Mouse (Mus musculus) erythroblast, adult 5-6 weeks (primary cell): ENCODE results near the gene Hs1bp3. TPM values are rescaled to one million over a fixed set of nuclear protein-coding genes. Genes with fewer than 3 reads are reported as not detected.

Source experiments
- ATAC-seq: replicated peaks from 2 replicates; pipeline ENCODE4 v1.8.0; 2016; ENCODE audit warnings: moderate number of reproducible peaks, mild to moderate bottlenecking, moderate TSS enrichment, inconsistent platforms; ENCODE audit not compliant: poor library complexity, low FRiP score, severe bottlenecking
- total RNA-seq, 2 experiments: library from RNA; stranded (forward) in 1 of 2; stranded (reverse) in 1 of 2; fragments of 150-400 nt in 1 of 2; fragments of 200-764, 138-1000 nt in 1 of 2; gene quantifications; 2 replicates each; pipeline versions ENCODE4 v1.2.3 to v1.2.4; 2015 to 2017; ENCODE audit warnings: low replicate concordance in 2 of 2

Gene Hs1bp3
- total RNA-seq, 2 experiments from 2014 or later = 1.8 TPM; not detected in 1

DNA sequence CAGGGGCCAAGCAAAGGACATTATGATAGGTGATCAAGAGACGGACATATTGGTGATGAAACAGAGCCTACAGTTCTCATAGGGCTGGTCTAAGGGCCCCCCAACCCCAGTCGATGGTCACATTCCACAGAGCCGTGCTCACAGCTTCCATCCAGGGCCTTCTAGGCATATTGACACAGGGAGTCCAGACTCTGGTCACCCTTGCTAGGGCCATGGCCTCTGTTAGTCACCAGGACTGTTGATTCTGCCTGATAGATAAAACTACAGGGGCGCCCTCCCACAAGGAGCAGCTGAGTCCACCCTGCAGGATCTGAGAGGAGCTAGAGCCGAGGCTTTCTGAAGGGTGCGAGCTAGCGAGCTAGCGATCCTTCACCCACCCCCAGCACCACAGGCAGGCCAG is 20.4 kb downstream of the Hs1bp3 start:
- no peak for ATAC-seq

DNA sequence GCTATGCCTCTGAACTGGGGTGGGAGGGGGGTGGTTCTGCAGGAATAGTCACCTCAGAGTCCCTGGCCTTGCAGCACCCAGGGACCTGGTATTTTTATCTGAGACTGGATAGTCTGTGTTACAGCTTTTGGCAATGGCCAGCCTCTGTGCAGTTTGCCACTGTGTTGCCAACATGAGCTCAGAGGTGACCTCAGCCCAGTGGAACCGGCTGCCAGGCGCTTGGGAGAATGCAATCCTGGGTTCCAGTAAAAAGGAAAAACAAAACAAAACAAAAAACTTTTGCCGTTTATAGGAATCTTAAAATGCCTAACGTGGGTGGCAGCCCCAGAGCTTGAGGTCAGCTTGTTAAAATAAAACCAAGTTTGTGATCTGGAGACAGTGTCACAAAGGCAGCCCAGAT is 21.0 kb downstream of the Hs1bp3 start:
- ATAC-seq = no peak

DNA sequence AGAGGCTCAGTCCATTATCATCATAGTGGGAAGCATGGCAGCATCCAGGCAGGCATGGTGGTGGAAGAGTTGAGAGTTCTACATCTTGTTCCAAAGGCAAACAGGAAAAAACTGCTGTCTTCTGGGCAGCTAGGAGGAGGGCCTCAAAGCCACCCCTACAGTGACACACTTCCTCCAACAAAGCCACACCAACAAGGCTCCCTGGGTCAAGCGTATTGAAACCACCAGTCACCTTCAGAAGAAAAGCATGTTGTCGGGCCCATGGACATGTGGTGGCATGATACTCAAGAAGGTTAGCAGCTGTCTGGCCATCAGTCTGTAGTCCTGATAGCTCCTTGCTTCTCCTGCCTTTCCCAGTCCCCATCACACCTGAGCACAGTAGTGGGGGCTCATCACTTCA is 22.3 kb downstream of the Hs1bp3 start:
- no peak for ATAC-seq

DNA sequence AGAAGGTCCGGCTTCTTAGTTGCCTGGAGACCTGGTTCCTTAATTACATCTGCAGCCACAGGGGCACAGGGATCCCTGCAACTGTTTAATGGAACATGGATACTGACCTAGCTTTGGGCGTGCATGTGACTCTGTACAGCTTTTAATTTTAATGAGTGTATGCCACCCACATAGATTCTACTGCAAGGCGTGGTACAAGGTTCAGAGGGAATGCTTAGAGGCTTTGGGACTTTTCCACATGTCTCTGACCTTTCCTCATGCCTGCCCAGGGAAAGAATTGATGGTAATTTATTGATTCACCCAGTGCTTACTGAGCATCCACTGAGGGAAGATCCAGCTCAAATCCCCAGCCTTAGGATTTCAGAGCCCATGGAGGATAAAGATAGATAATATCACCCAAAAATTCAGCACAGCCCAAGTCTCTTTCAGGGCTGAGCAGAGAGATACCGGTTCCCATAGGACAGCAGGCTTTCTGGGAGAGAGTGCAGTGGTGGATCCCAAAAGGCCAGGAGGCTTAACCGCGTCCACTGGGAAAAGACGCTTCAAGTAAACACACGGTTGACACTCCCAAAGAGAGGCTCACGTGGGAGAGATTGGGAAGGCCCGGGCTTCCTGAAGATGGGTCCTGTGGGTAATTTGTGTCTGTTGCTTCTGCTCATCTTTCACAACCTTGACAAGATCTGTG is 23.5 kb downstream of the Hs1bp3 start:
- no peak for ATAC-seq

DNA sequence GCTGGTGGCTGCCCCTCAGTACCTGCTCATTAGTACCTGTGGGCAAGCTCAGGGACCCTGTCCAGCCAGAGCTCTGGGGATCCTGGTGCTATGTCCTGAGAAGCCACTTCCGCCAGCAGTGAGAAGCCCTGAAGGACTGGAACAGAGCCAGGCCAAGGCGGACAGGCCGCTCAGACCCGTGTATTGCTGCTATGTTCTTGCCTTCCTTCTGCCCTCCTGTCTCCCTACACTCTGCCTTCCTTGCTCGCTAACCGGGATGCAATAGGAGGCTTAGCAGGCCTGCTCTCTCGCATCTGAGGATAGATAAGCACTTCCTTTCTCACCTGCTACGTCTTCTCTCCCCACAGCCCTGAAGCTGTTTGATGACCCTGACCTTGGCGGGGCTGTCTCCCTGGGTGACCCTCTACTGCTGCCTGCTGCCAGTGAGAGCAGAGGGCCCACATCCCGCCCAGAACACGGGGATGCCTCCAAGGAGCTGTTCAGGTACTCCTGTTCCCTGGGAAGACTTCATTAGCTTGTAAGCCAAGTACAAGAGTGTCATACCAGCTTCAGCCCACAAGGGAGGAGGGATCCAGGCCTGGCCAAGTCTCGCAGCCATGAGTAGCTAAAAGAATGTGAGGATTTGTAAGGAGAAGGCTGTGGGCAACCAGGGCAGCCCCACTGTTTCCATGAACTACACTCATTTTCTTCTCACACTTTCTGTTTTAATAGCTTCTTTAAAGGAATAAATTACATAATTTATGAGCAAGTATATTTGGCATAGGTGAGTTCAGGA is 24.2 kb downstream of the Hs1bp3 start:
- no peak for ATAC-seq

DNA sequence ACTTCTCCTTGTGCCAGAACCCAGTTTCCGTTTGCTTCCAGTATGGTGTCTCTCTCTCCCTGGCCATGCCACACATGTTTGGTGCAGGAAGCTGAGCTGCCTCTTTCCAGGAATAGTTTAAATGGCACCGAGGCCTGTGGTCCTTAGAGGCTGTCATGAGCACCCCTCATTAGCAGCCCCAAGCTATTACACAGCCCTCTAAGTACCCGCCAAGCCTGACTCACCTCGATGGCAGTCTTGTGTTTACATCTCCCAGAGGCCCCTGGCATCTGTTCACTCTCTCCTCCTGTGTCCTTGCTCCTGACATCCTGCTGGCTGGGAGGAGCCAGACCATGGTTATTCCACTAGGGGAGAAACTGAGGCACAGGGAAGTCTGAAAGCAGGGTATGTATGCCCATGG is 25.3 kb downstream of the Hs1bp3 start:
- ATAC-seq = no peak

DNA sequence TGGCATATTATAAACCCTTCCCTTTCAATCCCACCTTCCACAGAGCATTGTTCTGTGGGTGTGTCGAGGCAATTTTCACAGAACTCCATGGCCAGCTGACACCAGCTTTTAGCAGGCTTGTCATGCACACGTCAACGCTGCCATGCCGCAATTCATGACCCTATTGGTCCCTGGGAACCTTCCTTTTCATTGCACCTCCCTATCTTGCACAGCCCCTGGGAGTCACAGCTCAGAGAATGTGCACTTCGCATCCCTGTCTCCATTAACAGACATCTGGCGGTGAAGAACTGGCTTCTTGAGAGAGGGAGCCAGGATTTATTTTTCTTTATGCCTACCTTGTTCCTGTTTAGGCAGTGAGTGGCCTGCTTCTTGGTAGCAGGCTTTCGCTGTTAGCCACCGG is 25.7 kb downstream of the Hs1bp3 start:
- ATAC-seq = no peak

DNA sequence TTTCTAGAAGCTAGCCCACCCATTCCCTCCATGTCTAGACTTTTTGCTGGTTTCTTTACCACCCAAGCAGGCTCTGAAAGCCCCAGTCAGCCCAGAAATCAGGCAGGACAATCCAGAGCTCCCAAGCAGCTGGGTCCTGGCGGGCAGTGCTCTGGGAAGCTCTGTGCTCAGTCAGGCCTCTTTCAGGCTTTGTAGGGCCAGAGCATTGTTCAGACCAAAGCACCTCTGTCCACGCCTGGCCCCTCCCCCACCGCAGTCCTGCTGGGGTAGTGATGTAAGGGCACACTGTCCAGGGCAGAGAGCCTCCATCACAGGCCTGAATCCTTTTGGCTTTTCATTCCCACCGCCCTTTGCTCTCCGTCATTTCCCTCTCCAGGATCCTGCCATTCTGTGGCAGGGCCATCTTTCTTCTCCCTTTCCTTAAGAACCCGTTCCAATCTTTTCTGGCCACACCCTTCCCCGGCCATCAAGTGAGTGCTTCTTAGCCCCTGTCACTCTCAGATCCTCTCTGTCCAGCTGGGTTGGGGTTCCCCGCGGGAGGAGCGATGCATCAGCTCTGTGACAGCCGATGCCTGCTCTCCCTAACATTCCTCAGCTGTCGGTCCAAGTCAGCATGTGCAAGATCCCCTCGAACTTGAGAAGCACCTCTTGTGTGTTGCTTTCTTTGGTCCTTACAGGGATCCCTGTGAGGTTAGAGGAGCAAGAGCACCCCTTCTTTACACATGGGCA is 26.5 kb downstream of the Hs1bp3 start:
- no peak for ATAC-seq

DNA sequence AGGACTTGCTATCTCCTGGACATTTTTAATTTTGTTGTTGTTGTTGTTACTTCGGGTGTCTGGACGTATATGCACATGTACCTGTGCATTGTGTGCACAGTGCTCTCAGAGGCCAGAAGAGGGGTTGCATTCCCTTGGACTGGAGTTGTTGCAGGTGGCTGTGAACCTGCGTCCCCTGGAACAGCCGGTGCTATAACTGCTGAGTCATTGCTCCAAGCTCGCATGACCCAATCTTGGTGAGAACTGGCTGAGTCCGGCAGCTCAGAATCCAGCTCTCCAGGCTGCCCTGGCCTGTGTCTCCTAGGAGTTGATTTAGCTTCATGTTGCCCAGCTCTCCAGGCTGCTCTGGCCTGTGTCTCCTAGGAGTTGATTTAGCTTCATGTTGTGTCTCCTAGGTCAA is 27.8 kb downstream of the Hs1bp3 start:
- ATAC-seq = no peak

DNA sequence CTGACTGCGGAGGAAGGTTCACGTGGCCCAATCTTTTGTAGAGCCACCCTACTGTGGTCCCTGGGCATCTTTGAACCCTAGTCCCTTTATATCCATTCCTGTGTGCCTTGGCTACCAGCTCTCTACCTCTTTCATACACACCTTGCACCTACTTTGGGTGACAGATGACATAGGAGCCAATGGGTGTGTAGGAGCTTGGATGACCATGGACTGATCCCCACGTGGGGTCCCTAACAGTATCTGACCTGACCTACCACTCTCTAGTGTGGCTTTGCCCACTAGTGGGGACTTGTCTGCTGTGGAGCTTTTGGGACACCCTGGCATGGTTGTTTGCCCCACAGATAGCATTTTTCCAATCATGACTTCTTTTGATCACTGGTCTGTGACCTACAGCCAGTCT is 30.1 kb downstream of the Hs1bp3 start:
- no peak for ATAC-seq

DNA sequence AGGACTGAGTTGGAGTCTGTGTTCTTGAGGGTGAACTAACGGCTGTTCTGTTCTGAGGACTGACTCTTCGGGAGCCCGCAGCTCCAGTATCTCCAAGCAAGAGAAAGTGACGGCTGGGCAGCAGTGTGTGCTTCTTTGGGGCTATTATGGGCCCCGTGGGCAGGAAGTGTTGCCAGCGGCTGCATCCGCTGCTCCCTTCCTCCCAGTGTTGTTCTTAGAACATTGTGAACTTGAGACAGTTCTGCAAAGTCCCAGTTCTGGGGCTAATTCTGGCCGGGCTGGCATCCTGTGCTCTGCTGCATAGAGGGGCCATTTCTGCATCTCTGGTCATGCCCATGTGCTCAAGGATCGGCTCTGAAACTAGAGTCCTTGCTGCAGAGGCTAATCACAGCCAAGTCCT is 31.7 kb downstream of the Hs1bp3 start:
- ATAC-seq = no peak

DNA sequence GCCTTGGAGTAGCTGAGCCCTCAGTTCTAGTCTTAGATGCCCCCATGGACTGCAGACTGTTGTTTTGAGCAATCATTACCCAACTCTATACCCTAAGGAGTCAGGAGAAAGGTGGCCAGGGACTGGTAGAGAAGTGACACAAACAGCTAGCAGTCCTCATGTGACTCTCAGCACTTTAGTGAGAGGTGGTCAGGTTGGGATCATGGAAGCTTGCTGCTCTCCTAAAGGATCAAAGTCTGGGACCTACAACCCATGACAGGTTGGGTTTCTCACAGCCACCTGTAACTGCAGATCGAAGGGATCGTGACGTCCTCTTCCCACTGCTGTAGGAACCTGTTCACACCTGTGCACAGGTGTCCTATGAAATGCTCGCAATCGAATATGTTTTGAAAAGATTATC is 32.3 kb downstream of the Hs1bp3 start:
- no peak for ATAC-seq

DNA sequence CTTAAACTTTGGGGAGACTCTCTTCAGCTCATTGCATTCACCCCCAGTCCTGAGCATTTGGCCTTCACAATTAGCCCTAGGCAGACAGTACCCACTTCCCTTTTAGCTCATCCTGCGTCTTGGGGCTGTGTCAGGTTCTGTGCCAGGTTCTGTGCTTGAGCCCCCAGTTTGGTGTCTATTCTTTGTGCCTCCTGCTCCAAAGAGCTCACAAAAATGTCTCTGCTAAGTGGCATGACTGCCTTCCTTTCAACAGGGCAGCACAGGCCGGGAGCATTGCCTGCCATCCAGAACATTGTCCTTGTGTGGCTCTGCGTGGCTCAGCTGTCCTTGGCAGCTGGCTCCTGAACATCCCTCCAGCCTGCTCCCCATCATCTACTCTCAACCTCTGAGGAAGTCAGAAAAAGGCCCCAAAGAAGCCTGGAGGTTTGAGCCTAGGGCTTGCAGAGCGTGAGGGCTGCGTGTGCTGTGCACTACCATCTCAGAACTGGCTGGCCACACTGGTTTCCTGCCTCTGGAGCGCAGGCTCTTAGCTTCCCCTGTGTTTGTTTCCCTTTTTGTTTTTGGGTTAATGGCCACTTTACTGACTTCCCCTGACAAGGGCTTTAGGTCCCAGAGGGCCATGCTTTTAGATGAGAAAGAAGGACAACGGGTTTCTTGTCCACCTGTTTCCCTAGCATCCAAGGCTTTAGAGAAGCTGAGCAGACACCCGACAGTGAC is 34.7 kb downstream of the Hs1bp3 start:
- no peak for ATAC-seq

DNA sequence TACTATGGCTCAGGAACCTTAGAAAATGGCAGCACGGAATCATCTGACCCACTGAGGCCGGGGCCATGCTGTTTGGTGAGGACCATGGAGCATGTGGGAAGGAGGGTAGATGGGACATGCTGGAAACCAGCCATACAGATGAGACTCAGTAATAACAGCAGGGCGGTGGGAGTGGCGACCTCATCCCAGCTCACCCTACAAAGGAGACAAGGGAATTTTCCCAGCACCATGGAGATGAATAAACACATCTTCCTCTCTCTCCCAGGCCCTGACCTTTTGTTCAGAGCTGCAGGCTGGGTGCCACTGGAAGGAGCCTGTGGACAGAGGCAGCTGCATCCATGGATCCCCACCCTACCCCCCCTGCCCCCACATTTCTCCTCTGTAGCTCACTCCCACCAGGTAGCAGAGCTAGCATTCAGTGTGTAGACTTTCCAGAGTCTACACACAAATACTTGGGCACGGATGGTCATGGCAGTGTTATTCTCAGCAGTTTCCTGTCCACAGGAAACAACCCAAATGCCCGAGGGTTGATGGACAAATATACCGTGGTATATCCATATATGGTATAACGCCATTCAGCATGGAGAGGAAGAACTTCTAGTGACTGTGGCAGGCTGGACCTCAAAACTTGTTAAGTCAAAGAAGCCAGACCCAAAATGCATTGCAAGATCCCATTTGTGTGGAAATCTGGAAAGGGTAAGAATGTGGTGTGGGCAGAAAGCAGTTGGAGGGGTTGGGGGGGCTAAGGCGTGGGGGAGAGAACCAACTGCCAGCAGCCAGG is 35.7 kb downstream of the Hs1bp3 start:
- ATAC-seq = no peak

DNA sequence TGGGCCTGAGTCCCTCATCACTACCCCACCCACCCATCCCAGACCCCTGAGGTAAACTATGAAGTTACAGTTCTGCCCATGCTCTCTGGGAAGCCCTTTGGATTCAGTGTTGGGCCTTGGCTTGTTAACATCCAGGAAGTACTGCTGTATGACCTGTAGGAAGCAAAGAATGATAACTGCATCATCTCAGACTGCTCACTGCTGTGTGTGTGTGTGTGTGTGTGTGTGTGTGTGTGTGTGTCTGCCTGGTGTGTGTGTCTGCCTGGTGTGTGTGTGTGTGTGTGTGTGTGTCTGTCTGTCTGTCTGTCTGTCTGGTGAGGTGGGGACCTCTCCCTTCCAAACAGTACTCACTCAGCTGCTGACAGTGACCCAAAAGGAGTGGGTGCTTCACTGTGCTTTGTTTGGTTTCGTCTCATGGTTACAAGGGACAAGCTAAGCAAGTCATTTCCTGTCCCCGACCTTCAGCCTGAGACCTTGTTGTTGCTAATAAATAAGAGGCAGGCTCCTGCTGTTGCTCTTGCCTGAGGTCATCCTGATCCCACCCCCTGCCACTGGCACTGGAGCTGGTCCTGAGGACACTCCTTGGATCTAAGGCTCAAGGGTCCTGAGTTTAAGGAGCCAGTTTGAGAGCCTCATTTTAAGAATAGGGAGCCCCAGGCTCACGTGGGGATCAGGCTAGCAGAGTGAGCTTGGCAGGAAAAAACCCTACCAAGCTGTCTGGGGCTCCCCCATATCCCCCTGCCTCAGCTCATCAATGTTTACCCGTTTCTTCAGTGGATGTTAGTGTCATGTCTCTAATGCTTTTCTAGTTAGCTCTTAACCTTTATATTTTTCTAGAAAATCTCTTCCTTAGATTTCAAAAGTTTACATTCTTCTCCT is 38.0 kb downstream of the Hs1bp3 start:
- no peak for ATAC-seq

DNA sequence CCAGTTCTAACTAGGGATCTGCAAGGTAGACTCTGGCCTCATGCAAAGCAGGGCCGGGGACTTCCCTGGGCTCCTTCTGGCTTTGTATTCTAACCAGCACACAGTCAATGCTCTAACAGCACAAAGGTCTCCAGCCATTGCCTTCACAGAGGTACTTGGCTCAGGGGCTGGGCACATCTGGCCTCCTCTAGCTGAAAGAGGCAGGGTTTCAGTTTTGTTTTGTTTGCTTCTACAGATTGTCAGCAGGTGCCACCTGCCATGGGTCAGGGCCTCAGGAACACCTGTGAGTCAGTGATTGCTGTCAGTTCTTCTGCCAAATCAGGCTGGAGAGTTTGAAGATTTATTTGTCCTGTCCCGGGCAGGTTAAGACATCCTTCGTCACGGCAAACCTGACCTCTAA is 39.8 kb downstream of the Hs1bp3 start:
- no peak for ATAC-seq

DNA sequence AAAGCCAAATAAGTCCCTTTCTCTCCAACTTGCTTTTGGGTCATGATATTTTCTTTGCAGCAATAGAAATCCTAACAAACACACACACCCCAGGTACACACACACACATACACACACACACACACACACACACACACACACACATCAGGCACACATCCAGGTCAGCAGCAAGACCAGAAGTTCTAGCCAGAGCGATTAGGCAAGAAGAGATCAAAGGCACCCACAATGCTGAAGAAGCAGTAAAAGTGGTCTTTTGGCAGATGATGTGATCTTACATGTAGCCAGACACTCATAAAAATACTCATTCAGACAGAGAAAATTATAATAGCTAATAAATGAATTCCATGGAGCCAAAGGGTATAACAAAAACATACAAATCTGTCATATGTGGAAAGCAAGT is 41.0 kb downstream of the Hs1bp3 start:
- ATAC-seq = no peak

DNA sequence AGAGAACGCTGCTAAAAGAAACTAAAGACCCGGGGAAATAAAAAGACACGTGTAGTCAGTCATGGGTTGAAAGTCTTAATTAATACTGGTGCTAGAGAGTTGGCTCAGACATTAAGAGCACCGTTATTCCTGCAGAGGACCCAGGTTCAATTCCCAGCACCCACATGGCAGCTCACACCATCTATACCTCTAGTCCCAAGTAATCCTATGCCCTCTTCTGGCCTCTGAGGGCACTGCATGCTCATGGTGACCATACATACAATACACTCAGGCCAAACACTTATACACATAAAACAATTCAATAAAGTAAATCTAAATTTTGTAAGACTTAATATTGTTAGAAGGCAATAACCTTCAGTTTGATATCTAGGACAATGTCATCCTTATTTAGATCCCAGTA is 41.8 kb downstream of the Hs1bp3 start:
- ATAC-seq = no peak

DNA sequence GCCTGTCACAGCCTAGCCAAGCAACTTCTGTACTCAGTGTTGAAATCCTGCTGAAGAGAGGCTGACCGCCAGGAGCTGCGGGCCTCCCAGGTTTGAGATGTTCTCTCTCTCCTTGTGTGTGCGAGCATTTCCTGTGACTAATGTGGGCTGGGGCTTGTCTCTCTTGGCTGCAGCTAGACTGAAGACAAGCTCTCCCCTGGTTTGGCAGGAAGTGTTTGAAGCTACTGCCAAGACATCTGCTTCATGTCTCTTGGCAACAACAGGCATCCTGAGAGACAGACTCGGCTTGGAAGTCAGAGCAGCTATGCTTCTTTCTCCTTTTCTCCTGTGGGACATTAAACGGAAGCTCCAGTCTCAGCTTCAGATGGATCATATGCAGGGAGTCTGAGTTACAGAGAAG is 44.2 kb downstream of the Hs1bp3 start:
- no peak for ATAC-seq
